Mouse (Mus musculus): ENCODE measurements around the gene Myl12a.

DNA sequence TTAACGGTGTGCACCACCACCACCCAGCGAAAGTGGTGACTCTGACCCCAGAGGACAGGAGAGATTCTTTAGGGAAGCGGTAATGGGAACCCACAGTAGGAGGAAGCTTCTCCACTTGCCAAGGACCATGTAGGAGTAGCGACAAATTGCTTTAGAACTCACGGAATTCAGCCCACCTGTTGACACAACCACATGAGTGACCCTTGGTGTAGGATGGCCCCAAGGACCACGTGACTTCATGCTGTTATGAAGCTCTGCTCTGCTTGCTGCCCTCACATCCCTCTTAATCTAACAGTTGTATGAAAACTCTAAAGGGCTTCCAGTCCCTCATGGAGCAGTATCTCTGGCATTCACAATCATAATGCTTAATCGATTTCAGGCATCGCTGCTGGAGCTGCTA lies 46.6 kb upstream of the Myl12a start:
- TF ChIP-seq CTCF (IDR thresholded peaks at IDR 0.05; ENCODE audit: insufficient read depth, low read length) = no peak
- TF ChIP-seq POLR2A (IDR thresholded peaks at IDR 0.05; ENCODE audit: borderline replicate concordance, extremely low read depth, low read depth, low read length) = no peak
